Mouse (Mus musculus): ENCODE data around the gene Hist1h2bf.

DNA sequence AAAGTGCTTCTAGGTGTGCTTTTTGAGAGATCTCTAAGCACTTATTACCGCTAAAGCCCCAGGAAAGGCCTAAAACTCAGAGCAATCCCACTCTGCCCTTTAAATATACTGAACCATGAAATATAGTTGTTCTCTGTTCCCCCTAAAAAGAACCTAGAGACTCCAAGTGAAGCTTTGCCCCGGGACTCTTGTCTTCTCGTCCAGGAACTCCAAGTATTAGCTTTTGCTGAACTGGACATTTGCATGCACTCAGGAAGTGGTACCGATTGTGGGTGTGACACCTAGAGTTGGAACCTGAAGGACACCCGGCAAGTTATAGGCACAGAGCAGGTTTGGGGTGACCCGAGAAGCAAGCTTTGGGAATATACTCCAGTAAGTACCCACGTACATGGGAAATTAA, 17.2 kb upstream of the Hist1h2bf start:
- TF ChIP-seq CTCF (IDR thresholded peaks at IDR 0.05; ENCODE audit: control insufficient read depth, insufficient read depth, insufficient read length) (no peak), MYOD1 (IDR thresholded peaks at IDR 0.05; ENCODE audit: control insufficient read depth, insufficient read length, low read depth) (no peak)
